Mouse (Mus musculus) urinary bladder, postnatal 4 days (tissue): ENCODE measurements around the gene Bbip1.
"Not testable (repeated sequence)": the region's sequence is repeated elsewhere in the genome, so short reads cannot be mapped to it uniquely, and the experiment has no call there.

ENCODE experiments used
- DNase-seq, 2 experiments: peaks; one replicate each; pipeline ENCODE4 v3.0.0; 2021 to 2022; ENCODE audit warnings: low spot score in 2 of 2

Bbip1 gene

DNA sequence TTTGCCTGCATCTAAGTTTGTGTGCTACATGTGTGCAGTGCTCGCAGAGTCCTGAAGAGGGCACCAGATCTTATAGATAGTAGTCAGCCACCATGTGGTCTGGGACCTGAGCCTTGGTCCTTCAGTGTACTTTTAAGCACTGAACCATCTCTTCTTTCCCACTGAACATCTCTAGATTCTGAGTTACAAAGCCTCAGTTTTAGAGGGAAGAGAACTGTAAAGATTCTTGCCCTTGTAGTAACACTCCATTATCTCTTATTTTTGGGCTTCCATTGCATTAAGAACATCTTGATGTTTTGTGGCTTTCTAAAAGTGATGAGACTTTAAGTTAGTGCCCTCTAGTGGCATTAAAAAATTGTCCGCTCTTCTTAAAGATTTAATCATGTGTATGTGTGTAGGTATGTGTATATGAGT, 19.1 kb downstream of the Bbip1 start:
- no peak for DNase-seq

DNA sequence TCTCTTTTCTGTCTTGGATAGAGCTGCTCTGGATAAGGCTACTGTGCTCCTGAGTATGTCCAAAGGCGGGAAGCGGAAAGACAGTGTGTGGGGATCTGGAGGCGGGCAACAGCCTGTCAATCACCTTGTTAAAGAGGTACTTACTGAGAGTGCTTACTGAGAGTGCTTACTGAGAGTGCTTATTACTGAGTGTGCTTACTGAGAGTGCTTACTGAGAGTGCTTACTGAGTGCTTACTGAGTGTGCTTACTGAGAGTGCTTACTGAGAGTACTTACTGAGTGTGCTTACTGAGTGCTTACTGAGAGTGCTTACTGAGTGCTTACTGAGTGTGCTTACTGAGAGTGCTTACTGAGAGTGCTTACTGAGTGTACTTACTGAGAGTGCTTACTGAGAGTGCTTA, 22.4 kb downstream of the Bbip1 start:
- not testable (repeated sequence) for DNase-seq

- no peak for DNase-seq
Observed at GRCm38 (mm10) chr19:53919541-53919940, 24.9 kb downstream of the Bbip1 start.

GRCm38 (mm10) chr19:53914950-53915349, 29.5 kb downstream of the Bbip1 start:
- no peak for DNase-seq

DNA sequence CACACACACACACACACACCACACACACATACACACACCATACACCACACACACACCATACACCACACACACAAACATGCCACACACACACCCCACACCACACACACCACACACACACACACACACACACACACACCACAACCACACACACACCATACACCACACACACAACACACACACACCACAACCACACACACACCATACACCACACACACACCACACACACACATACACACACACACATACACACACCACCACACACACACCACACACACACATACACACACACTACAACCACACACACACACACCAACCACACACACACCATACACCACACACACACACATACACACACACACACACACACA, 37.7 kb downstream of the Bbip1 start:
- DNase-seq: not testable (repeated sequence)

DNA sequence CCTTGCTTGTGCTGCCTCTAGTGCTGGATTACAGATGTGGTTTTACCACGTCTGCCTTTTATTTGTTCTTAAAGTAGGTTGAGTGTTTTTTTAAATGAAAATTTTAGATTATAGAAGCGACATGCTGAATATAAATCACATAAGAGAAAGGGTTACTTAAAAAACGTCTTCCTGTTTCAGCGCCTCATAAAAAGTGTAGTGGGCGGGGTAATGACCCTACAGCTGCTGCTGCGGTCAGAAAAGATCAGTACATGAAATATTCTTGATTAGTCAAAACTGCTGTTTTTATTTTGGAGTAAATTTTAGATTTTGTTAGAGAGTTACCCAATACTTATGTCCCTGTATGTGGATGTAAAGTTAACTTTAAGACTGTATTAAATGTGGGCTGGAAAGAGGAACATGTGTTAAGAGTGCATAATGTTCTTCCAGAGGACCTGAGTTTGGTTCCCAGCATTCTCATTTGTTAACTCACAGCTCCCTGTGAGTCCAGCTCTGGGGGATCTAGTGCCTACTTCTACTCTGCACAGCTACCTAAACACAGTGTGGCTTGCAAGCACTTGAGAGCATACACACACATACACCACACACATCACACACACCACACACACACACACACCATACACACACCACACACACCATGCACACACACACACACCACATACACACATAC, 38.3 kb downstream of the Bbip1 start:
- no peak for DNase-seq

DNA sequence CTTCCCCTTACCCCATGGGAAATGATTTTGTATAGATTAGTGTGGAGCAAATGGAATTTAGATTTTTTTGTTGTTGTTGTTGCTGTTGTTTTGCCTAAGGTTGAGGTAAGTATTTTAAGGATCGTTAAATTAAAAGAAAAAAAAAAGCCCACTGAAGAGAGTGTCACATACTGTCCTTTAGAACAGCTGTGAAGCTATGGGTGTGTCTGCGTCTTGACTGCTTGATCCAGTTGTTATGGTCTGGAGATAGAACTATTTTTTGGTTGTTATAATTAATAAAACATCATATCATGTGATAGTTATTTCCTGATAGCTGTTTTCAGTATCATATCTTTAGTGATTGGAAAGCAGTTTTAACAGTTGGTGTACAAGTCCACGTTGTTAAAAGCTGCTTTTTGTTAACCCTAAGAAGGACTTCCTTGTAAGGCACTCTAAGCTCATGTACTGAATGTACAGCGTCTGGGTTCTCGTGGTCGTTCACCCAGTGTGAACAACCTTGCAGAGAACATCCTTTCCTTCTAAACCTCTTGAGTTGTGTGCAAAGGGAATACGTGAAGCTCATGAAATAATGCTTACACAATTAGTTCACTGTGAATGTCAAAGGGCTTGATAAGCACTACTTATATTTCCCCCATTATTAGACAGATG, 39.5 kb downstream of the Bbip1 start:
- DNase-seq: no peak

DNA sequence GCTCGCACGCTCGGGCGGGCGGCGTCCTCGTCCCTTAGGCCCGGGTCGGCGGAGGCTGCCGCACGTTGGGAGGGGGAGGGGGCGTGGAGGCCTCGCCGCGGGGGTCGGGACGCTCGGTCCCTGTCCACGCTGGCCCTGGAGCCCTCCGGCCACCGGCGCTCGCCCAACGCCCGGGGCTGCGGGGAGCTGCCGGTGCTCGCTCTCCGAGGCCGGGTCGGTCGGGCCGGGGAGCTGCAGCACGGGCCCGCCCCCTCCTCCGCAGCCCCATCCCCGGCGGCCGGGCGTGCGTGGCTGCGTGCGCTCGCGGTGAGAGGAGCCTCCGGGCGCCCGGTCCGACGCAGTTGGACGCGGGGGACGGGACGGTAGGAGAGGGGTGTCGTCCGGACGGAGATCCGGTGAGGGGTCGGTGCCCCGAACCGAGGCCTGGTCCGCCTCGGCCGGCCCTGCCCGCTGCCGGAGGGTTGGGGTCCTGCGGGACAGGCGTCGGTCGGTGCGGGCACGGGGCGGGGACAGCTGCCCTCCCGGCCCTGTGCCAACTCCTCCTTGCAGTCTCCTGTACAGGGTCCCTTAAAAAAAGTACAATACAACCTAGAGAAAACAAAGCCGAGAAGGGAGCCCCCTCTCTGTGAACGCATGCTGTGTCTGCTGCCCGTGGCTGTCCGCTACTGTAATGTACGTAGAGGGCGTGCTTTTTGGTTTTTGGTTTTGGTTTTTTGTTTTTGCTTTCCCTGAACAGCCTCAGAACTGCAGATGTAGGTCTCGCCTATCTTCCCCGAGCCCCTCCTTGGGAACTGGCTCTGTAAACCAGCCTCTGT, 40.7 kb downstream of the Bbip1 start:
- DNase-seq: peak in 1 of 2 experiments; percentile 48

DNA sequence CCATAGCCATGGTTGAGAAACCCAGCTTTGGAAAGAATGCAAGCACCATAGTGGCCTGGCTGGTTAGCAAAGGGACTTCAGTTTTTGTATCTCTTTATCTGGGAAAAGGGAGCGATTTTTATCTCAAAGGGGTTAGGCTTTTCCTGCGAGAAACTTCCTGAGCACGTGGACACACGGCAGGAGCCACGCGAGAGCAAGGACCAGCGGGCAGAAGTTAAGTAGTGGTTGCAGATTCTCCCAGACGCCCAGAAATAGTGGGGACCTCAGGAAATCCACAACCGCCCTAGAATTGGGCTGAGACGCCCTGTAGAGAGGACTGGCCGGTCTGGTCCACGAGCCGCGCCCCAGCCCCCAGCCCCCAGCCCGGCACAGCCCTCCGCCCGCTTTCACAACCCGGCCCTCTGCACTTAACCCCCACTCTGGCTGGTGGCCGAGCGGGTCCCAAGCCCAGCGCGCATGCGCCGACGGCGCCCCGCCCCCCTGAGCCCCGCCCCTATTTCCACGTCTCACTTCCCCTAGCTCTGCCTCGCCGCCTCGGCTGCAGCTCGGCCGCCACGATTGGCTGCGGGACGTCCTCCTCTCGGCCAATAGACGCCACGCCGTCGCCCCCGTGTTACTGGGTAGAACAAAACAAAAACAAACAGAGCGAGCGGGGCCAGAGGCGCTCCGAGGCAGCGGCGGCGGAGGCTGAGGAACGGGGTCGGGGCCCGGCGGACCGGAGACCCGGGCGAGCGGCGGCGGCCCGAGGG, 41.5 kb downstream of the Bbip1 start:
- DNase-seq: peak; percentile 95 to 96

GRCm38 (mm10) chr19:53901931-53902738, 42.3 kb downstream of the Bbip1 start:
- no peak for DNase-seq

DNA sequence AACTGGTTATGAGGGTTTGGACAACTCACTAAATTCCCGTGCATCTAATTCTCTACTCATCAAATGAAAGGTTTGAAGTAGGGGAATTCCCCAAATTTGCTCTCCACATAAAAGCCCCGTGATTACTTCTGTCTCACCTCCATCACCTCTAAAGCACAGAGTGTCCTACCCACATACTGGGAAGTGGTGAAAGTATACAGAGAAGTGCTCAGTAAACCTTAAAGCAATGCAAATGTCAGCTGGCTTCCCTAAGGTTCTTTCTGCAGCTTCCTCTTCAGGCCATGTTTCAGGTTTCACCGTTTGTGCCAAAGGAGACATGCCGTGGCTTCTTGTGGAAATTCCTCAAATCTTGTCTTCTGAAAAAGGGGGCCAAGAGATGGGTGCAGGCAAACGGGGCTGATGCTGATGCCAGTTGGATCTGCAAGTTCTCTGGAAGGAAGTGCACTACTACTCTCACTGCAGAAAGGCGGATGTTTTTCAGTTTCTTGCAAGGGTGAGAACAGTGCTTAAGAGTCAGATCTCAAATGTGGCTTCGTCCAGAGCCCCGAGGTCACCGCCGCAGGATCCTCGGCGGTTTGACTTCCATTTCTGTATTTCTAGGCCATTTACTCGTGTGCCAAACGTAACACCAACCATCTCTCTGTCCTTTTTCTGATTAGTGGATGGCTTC, 44.4 kb downstream of the Bbip1 start:
- no peak for DNase-seq

DNA sequence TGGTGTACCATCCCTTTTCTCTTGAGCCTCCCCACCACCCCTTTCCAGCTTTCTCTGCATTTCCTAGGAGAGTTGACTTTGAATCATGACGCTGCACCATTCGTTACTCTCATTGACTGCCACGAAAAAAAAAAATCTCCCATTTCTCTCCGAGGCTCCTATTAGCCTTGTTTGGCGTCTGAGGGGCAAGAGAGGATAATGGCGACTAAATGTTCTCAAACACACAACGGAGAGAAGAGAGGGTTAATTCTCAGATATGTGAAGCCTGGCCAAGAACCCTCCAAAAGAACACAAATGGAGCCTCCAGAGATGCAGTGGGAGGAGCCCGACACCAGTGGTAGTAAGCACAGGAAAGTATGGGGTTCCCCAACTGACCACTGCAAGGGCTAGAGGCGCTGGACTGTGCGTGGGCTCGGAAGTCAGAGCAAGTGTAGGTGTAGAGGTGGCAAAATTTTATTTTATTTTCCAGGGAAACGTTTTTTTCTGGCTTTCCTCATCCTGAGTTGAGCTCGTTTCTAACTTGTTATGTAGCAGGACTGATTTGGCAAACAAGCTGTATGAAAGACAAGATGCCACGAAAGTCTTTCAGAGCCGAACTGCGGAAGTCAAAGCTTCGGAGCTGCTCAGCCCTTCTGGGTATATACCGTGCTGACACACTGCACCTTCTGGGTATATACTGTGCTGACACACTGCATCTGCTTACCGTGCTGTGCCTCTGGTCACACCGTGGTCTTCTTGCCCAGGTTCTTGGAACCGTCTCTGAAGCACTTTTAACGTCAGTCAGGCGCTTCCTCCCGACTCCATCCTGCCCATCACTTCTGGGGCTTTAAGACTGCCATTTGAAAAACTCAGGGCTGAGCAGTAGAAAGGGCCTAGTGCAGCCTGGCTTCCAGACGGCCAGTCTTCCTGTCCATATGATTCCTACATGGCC, 45.2 kb downstream of the Bbip1 start:
- DNase-seq: no peak

DNA sequence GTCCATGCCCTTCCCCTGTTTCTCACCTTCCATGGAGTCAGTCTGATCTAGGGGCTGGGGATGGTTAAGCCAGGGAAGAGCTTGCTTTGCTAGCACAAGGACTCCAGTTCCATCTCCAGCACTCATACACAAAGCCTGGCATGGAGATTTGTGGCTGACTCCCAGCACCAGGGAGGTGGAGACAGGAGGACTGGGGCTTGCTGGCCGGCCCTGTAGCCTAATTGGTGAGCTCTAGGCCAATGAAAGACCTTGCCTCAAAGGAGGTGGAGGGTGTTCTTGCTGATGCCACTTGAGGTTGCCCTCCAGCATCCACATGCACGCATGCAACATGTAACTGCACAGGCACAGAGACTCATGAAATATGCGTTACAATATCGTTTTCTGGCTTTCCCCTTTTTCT, 45.9 kb downstream of the Bbip1 start:
- DNase-seq: no peak

DNA sequence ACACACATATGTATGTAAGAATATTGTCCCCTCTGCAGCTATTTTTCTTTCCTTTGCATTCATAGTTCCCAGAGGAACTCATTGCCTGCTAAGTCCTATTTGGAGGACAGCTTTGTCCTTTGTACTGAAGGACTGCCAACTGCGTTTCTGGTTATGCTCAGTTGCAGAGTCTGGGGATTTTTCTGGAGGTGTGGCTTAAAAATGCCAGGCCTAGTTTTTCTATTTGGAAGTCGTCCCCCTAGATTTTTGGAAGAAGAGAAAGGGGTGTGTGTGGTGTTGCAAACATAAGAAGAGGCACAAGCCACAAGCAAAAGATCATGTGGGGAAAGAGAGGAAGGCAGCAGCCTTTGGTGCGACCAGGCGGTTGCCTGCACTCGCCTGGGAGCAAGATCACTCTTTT, 46.4 kb downstream of the Bbip1 start:
- no peak for DNase-seq

GRCm38 (mm10) chr19:53894538-53895121, 49.8 kb downstream of the Bbip1 start:
- peak in 1 of 2 experiments; percentile 41 for DNase-seq

DNA sequence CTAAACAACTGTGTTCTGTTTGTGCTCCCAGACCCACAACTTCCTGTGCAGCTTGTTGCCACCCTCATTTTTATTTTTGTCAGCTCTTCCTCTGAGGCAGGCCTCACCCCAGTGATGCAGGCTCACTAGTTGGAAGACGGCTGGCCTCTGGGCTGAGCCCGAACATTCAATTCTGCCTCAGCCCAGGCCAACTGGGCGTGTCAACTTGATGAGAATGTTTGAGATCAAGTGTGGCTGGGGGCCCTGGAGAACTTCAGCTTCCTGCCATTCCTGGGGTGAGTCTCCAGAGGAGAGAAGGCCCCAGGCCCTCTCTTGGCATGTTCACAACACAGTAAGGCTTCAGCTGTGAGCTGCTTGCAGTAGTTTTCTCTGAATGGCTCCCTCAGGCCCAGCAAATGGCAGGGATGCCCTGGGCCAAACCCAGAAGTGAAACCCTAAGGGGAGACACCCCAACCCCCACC, 50.7 kb downstream of the Bbip1 start:
- DNase-seq: peak in 1 of 2 experiments; percentile 50

GRCm38 (mm10) chr19:53892838-53893359, 51.5 kb downstream of the Bbip1 start:
- DNase-seq: no peak

- DNase-seq: peak in 1 of 2 experiments; percentile 55
Observed at GRCm38 (mm10) chr19:53892061-53892460, 52.4 kb downstream of the Bbip1 start, which contains the start of gene Pdcd4. Gene Pdcd4, plus strand, starts transcription at chr19:53892231.

DNA sequence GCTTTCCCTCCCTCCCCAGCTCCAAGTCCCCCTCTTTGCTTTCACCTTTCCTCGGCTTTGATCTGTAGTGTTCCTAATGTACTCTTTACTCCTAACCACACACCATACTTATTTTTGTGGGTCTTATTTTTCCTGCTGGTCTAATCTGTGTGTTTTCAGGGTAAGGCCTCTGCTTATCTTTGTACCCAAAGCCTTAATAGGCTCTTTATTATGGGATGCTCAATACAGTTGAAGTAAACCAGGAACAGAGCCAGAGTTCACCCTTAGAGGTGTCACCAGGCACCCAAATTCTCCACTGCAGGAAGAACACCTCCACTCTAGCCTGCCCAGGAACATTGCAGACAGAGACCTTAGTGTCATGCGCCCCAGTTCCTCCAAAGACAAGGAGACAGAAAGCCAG, 52.9 kb downstream of the Bbip1 start:
- no peak for DNase-seq
